Mouse (Mus musculus) neural tube, embryonic 14.5 days (tissue): ENCODE measurements around the gene Smtn. TPM values are rescaled to one million over a fixed set of nuclear protein-coding genes. Genes with fewer than 3 reads are reported as not detected.

ENCODE experiments used
- ATAC-seq: fragments of 200-750 bp; cut with Nextera tagmentation; 2 replicates; pipeline ENCODE4 v1.8.0; 2017; ENCODE audit warnings: low read depth, mild to moderate bottlenecking, moderate TSS enrichment, moderate library complexity
- H3K27ac ChIP-seq: fragments of 300-500 bp; sonication (generic); 2 replicates; pipeline ENCODE4 v1.5.1; 2014; ENCODE audit warnings: low read depth, mild to moderate bottlenecking, control low read depth, low read length, moderate library complexity, mixed read lengths
- H3K27me3 ChIP-seq: fragments of 300-500 bp; sonication (generic); 2 replicates; pipeline ENCODE4 v1.6.1; 2014; ENCODE audit warnings: low read length; ENCODE audit not compliant: control insufficient read depth, insufficient read depth
- H3K36me3 ChIP-seq: fragments of 300-500 bp; sonication (generic); 2 replicates; pipeline ENCODE4 v1.6.1; 2014; ENCODE audit warnings: low read length, mixed read lengths; ENCODE audit not compliant: control insufficient read depth, insufficient read depth
- H3K4me1 ChIP-seq: fragments of 300-500 bp; sonication (generic); 2 replicates; pipeline ENCODE4 v1.6.1; 2014; ENCODE audit warnings: low read length; ENCODE audit not compliant: control insufficient read depth, insufficient read depth
- H3K4me2 ChIP-seq: fragments of 300-500 bp; sonication (generic); 2 replicates; pipeline ENCODE4 v1.6.1; 2014; ENCODE audit warnings: mild to moderate bottlenecking, low read depth, low read length, control low read depth
- H3K4me3 ChIP-seq: fragments of 300-500 bp; sonication (generic); 2 replicates; pipeline ENCODE4 v1.5.1; 2014; ENCODE audit warnings: low read depth, low read length, control low read depth, mixed read lengths
- H3K9ac ChIP-seq: fragments of 300-500 bp; sonication (generic); replicated peaks from 2 replicates; pipeline ENCODE4 v1.6.1; 2014; ENCODE audit warnings: low read depth, mild to moderate bottlenecking, control low read depth, low read length, mixed read lengths
- H3K9me3 ChIP-seq: fragments of 300-500 bp; sonication (generic); 2 replicates; pipeline ENCODE4 v1.6.1; 2016; ENCODE audit warnings: low read length; ENCODE audit not compliant: control insufficient read depth
- WGBS: fragments of 180-500 bp; shearing (Covaris S2); extraction: QIAGEN DNeasy Blood & Tissue Kit; methylation state at CpG from one replicate; pipeline ENCODE4 v1.1.7; 2014; 5-methylcytosine and 5-hydroxymethylcytosine counted together
- polyA plus RNA-seq: library from polyadenylated mRNA; unstranded; fragments of >200 nt; fragmentation: Nextera tagmentation; extraction: Ambion mirVana; gene quantifications from 2 replicates; pipeline ENCODE4 v1.2.1, GENCODE M21; 2014

Smtn gene
- polyA plus RNA-seq, 1 experiment from 2014 or later: 7.8 TPM

DNA sequence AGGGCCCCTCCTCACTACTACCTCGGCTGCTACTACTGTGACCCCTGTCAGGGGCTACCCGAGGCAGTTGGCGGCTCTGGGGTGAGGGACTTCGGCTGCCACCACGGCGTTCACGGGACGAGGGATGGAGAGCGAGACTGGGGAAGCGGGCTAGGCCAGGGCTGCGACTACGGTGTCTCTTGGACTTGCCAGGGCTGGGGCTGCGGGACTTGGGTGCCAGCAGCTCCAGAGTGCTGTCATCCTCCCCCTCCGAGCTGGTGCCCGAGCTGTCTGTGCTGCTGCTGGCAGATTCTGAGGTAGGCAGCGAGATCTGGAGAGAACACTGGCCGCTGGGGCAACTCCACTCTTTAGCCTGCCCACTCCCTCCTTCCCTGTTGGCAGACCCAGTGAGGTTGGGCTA is 45.6 kb downstream of the Smtn start:
- Histone ChIP-seq H3K27me3 (no peaks in the 10 kb centered on the region), H3K9me3 (no peaks in the 10 kb centered on the region), H3K4me1 (no peaks in the 10 kb centered on the region), H3K27ac (no peak overlapping the region), H3K9ac (no peak overlapping the region), H3K36me3 (no peaks in the 10 kb centered on the region), H3K4me2 (no peak overlapping the region), H3K4me3 (no peak overlapping the region)
- 87% methylated on average over 15 of the region's 17 CpGs for WGBS
- ATAC-seq: no peak

- Histone ChIP-seq H3K27me3 (no peaks in the 10 kb centered on the region), H3K4me1 (no peaks in the 10 kb centered on the region), H3K9me3 (no peaks in the 10 kb centered on the region), H3K9ac (no peak overlapping the region), H3K4me3 (no peak overlapping the region), H3K27ac (no peak overlapping the region), H3K36me3 (no peaks in the 10 kb centered on the region), H3K4me2 (no peak overlapping the region)
- ATAC-seq: no peak
- WGBS: 62% methylated on average over 4 of the region's 4 CpGs
These were observed 47.7 kb downstream of the Smtn start for GRCm38 (mm10) chr11:3492748-3493147.

- H3K4me2 ChIP-seq: no peak overlapping the region
- no peak overlapping the region for H3K27ac ChIP-seq
- no peak overlapping the region for H3K9ac ChIP-seq
- no peaks in the 10 kb centered on the region for H3K27me3 ChIP-seq
- WGBS: 85% methylated on average over 5 of the region's 5 CpGs
- no peak overlapping the region for H3K4me3 ChIP-seq
- H3K36me3 ChIP-seq: no peaks in the 10 kb centered on the region
- H3K4me1 ChIP-seq: no peaks in the 10 kb centered on the region
- no peaks in the 10 kb centered on the region for H3K9me3 ChIP-seq
- no peak for ATAC-seq
These were observed 51.4 kb downstream of the Smtn start for GRCm38 (mm10) chr11:3489036-3489435.

- Histone ChIP-seq H3K9ac (peak within 1 kb of the TSS; percentile 34; the same call in 1 of the 2 replicates), H3K27me3 (no peaks in the 10 kb centered on the region), H3K4me1 (no peaks in the 10 kb centered on the region), H3K4me3 (no peak within 1 kb of the TSS), H3K9me3 (no peaks in the 10 kb centered on the region), H3K4me2 (no peak within 1 kb of the TSS), H3K27ac (no peak within 1 kb of the TSS), H3K36me3 (no peaks in the 10 kb centered on the region)
- 23% methylated on average over 11 of the region's 11 CpGs for WGBS
- ATAC-seq: no peak
These were observed 52.4 kb downstream of the Smtn start, which contains the start of gene Pla2g3 for GRCm38 (mm10) chr11:3487952-3488570. Gene Pla2g3, plus strand, starts transcription at chr11:3488284.

- no peak overlapping the region for H3K9ac ChIP-seq
These were observed 54.1 kb downstream of the Smtn start for GRCm38 (mm10) chr11:3486349-3486748.

GRCm38 (mm10) chr11:3483980-3484642 is 56.3 kb downstream of the Smtn start:
- Histone ChIP-seq H3K9me3 (no peaks in the 10 kb centered on the region), H3K27me3 (no peaks in the 10 kb centered on the region), H3K4me2 (no peak overlapping the region), H3K27ac (no peak overlapping the region), H3K36me3 (no peaks in the 10 kb centered on the region), H3K4me1 (no peaks in the 10 kb centered on the region), H3K4me3 (no peak overlapping the region), H3K9ac (no peak overlapping the region)
- peak; percentile 70; the same call in 1 of the 2 replicates for ATAC-seq
- WGBS: 38% methylated on average over 11 of the region's 11 CpGs

More at GRCm38 (mm10) chr11:3486349-3486748, 54.1 kb downstream of the Smtn start:
- no peak for ATAC-seq
- Histone ChIP-seq H3K4me3 (no peak overlapping the region), H3K4me1 (no peaks in the 10 kb centered on the region), H3K9me3 (no peaks in the 10 kb centered on the region), H3K27ac (no peak overlapping the region), H3K4me2 (no peak overlapping the region), H3K27me3 (no peaks in the 10 kb centered on the region), H3K36me3 (no peaks in the 10 kb centered on the region)
- 74% methylated on average over 7 of the region's 7 CpGs for WGBS

DNA sequence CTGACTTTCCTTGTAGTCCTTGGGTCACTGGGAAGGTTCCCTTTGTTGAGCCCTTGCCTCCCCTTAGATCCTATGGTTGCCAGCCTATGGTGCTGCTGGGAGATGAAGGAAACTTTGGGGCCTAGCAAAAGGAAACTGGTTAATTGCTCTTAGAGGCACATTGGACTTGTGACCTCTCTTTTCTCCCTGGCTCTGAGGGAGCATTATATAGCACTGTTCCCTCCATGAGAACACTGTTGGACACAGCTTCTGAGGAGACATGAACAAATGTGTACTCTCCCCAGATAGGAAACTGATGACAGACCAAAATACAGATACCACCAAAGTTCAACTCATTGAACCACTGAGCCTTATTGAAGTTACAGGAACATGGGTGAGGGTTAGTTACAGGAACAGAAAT is 64.9 kb downstream of the Smtn start:
- Histone ChIP-seq H3K27ac (no peak overlapping the region), H3K4me2 (no peak overlapping the region), H3K9ac (no peak overlapping the region), H3K4me1 (no peaks in the 10 kb centered on the region), H3K36me3 (no peaks in the 10 kb centered on the region), H3K4me3 (no peak overlapping the region), H3K9me3 (no peaks in the 10 kb centered on the region), H3K27me3 (no peaks in the 10 kb centered on the region)
- ATAC-seq: no peak

GRCm38 (mm10) chr11:3474480-3475115 is 65.8 kb downstream of the Smtn start:
- H3K9me3 ChIP-seq: no peaks in the 10 kb centered on the region
- no peak overlapping the region for H3K9ac ChIP-seq
- ATAC-seq: no peak
- no peak overlapping the region for H3K4me3 ChIP-seq
- no peak overlapping the region for H3K27ac ChIP-seq
- H3K27me3 ChIP-seq: no peaks in the 10 kb centered on the region
- no peaks in the 10 kb centered on the region for H3K36me3 ChIP-seq
- 94% methylated on average over 7 of the region's 7 CpGs for WGBS
- no peaks in the 10 kb centered on the region for H3K4me1 ChIP-seq
- H3K4me2 ChIP-seq: no peak overlapping the region

GRCm38 (mm10) chr11:3472484-3472883 is 67.9 kb downstream of the Smtn start:
- H3K4me2 ChIP-seq: no peak overlapping the region
- 38% methylated on average over 1 of the region's 1 CpGs for WGBS
- ATAC-seq: peak; percentile 84
- no peaks in the 10 kb centered on the region for H3K27me3 ChIP-seq
- H3K36me3 ChIP-seq: no peaks in the 10 kb centered on the region
- no peak overlapping the region for H3K27ac ChIP-seq
- no peaks in the 10 kb centered on the region for H3K4me1 ChIP-seq
- H3K9me3 ChIP-seq: no peaks in the 10 kb centered on the region
- H3K9ac ChIP-seq: no peak overlapping the region
- no peak overlapping the region for H3K4me3 ChIP-seq
